Mouse (Mus musculus) lung, postnatal 0 days (tissue): ENCODE results near the gene Gm10647.
"Not testable (repeated sequence)": the region's sequence is repeated elsewhere in the genome, so short reads cannot be mapped to it uniquely, and the experiment has no call there.

Experiments used
- CTCF ChIP-seq: IDR thresholded peaks from 2 replicates; pipeline ENCODE4 v1.5.1; 2016; ENCODE audit warnings: antibody characterized with exemption, mild to moderate bottlenecking
- EP300 ChIP-seq: IDR thresholded peaks from 2 replicates; pipeline ENCODE4 v1.6.1; 2016; ENCODE audit warnings: antibody characterized with exemption, mild to moderate bottlenecking, control low read depth

DNA sequence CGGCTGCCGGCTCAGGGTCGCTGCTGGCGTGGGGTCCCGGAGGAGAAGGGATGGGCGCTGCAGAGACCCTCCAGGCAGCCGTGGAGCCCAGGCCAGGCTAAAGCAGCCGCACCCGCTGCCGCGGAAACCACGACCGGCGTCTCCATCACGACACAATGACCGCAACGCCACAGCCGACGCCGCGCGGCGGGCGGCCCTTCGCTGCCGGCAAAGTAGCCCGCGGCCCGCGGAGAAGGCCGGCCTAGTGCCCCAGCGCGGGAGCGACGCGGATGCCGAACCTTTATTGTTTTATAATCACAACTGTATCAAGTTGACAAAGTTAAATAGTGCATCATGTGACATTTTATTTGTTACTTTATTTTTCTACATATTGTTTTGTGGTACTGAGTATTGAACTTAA is 9.1 kb downstream of the Gm10647 start:
- not testable (repeated sequence) for TF ChIP-seq EP300, CTCF
